Mouse (Mus musculus) liver, embryonic 14.5 days (tissue): ENCODE measurements at regions not wholly inside any gene's neighbourhood (a gene's known extent, or its start where the extent isn't known, plus 50 kb on each side); places are given as distances from the start of the nearest gene placed in this dataset.

Experiments
- ATAC-seq: fragments of 200-750 bp; cut with Nextera tagmentation; 2 replicates; pipeline ENCODE4 v1.8.0; 2017; ENCODE audit warnings: moderate number of reproducible peaks, mild to moderate bottlenecking, moderate library complexity; ENCODE audit not compliant: insufficient read depth
- DNase-seq, 3 experiments: peaks; one replicate each; pipeline ENCODE4 v3.0.0-alpha.2; 2012 to 2013; ENCODE audit warnings: low read depth in 3 of 3, low spot score in 3 of 3
- H3K27ac ChIP-seq: fragments of 300-500 bp; sonication (generic); 2 replicates; pipeline ENCODE4 v1.5.1; 2014; ENCODE audit warnings: moderate library complexity, mild to moderate bottlenecking, control low read depth, inconsistent platforms
- H3K27me3 ChIP-seq: fragments of 300-500 bp; sonication (generic); 2 replicates; pipeline ENCODE4 v1.6.1; 2014; ENCODE audit warnings: mild to moderate bottlenecking, low read length, moderate library complexity; ENCODE audit not compliant: control insufficient read depth, insufficient read depth
- H3K36me3 ChIP-seq: fragments of 300-500 bp; sonication (generic); replicated peaks from 2 replicates; pipeline ENCODE4 v1.6.1; 2014; ENCODE audit warnings: low read depth; ENCODE audit not compliant: control insufficient read depth, insufficient read depth
- H3K4me1 ChIP-seq, 2 experiments: fragments of 200-500 bp in 1 of 2; fragments of 300-500 bp in 1 of 2; sonication (generic) in 1 of 2; replicated peaks; 2 replicates each; pipeline ENCODE4 v1.6.1; 2012 to 2014; ENCODE audit warnings: antibody characterized with exemption in 1 of 2, inconsistent platforms in 1 of 2, low read length in 1 of 2; ENCODE audit not compliant: control insufficient read depth in 2 of 2, insufficient read depth in 2 of 2
- H3K4me2 ChIP-seq: fragments of 300-500 bp; sonication (generic); 2 replicates; pipeline ENCODE4 v1.6.1; 2014; ENCODE audit warnings: low read depth, mild to moderate bottlenecking, control low read depth, moderate library complexity
- H3K4me3 ChIP-seq, 2 experiments: fragments of 200-500 bp in 1 of 2; fragments of 300-500 bp in 1 of 2; sonication (generic) in 1 of 2; 2 replicates each; pipeline ENCODE4 v1.5.1; 2012 to 2014; ENCODE audit warnings: low read depth in 2 of 2, low read length in 2 of 2, mild to moderate bottlenecking in 2 of 2, control low read depth in 1 of 2, inconsistent platforms in 1 of 2, moderate library complexity in 1 of 2; ENCODE audit not compliant: insufficient read depth in 1 of 2
- H3K9ac ChIP-seq: fragments of 300-500 bp; sonication (generic); replicated peaks from 2 replicates; pipeline ENCODE4 v1.6.1; 2014; ENCODE audit warnings: mild to moderate bottlenecking, control low read depth, moderate library complexity
- H3K9me3 ChIP-seq: fragments of 300-500 bp; sonication (generic); 2 replicates; pipeline ENCODE4 v1.6.1; 2016; ENCODE audit warnings: low read length, mixed read lengths; ENCODE audit not compliant: control insufficient read depth
- CTCF ChIP-seq: IDR thresholded peaks from 2 replicates; pipeline ENCODE4 v1.5.1; 2016; ENCODE audit warnings: antibody characterized with exemption, low read depth, control low read depth
- EP300 ChIP-seq: IDR thresholded peaks from 2 replicates; pipeline ENCODE4 v1.6.1; 2016; ENCODE audit warnings: antibody characterized with exemption, low read depth
- WGBS: fragments of 180-500 bp; shearing (Covaris S2); extraction: QIAGEN DNeasy Blood & Tissue Kit; methylation state at CpG from one replicate; pipeline ENCODE4 v1.1.7; 2014; ENCODE audit not compliant: insufficient replicate concordance; 5-methylcytosine and 5-hydroxymethylcytosine counted together

DNA sequence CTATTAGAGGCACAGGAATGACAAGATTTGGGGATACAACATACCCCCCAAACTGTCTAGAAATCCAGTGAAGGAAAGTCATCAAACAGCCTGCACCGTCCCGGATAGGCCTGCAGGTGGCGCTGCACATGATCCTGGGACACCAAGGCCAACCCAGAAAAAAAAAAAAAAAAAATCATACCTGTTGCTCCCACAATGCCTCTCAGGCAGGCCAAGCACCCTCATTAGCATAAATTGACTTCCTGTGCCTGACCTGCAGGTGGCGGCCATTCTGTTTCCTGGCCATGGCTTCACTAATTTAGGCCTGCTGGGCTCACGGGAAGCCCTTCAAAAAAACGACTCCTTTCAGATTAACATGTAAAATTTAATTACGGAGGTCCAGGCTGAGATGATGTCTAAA is 184.8 kb upstream of the Sdk2 start:
- TF ChIP-seq EP300 (no peak), CTCF (peak; percentile 72)
- no peak overlapping the region for H3K27ac ChIP-seq
- H3K9ac ChIP-seq = no peak overlapping the region
- 67% methylated on average over 7 of the region's 7 CpGs for WGBS
- H3K27me3 ChIP-seq = no peaks in the 10 kb centered on the region
- DNase-seq (no peak), ATAC-seq (no peak)
- H3K4me2 ChIP-seq = no peak overlapping the region
- H3K36me3 ChIP-seq = no peaks in the 10 kb centered on the region
- no peak overlapping the region for H3K4me3 ChIP-seq
- no peaks in the 10 kb centered on the region for H3K9me3 ChIP-seq
- peaks cover 2 to 13% of the 10 kb centered on the region in 2 experiments; a peak in 2 of 4 replicates for H3K4me1 ChIP-seq

DNA sequence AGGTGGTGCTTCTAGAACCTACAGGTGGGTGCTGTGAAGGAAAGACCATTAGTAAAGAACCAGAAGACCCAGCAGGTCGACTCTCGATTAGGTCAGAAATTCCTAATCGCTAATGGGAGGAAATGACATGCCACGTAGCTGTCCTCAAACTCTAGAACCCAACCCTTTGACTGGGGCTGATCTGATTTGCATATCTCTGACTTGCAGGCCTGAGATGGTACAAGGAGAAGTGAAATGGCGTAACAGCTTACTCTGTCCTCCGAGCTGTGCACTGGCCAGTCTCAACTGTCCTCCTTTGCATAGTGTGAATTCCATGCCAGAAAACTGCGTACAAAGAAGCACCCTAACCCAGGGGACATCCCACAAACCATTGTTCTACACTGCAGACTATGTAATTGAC is 182.4 kb upstream of the Sdk2 start:
- peak; percentile 39; the same call in 1 of the 2 replicates for TF ChIP-seq EP300
- TF ChIP-seq CTCF = no peak
- Histone ChIP-seq H3K27ac (no peak overlapping the region), H3K27me3 (no peaks in the 10 kb centered on the region), H3K9ac (no peak overlapping the region), H3K4me3 (no peak overlapping the region), H3K9me3 (no peaks in the 10 kb centered on the region), H3K4me2 (no peak overlapping the region; the same call in 1 of the 2 replicates), H3K4me1 (peaks cover 2 to 13% of the 10 kb centered on the region in 2 experiments; a peak in 2 of 4 replicates), H3K36me3 (no peaks in the 10 kb centered on the region)
- peak in 2 of 3 experiments; percentile 16 to 18 for DNase-seq
- peak; percentile 63; the same call in 1 of the 2 replicates for ATAC-seq
- 19% methylated on average over 7 of the region's 7 CpGs for WGBS

DNA sequence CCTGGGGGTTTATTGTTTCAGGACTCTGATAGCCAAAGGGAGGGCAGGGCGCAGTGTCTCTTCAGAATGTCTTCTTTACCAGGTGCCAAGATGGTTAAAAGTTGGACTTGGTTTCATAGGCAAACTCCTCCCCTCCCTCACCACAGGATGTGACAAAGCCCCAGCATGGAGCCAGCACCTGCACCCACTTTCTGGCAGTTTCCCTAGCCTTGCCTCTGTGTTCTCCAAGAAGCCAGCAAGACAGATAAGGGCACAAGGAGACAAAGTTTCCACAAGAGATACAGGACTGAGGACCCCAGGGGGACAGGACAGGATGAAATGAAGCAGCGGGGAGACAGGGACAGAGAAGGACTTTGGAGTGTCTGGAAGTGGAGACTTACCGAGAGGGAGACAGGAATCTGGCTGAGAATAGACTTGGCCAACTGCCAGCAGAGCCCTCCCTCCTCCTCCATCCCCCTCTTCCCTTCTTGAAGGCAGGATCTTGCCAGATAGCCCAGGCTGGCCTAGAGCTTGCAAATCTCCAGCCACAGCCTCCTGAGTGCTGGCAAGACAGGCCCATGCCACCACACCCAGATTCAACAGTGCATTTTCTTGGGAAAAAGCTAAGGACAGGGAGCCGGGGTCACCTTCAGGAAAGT is 181.5 kb upstream of the Sdk2 start:
- TF ChIP-seq CTCF (no peak), EP300 (no peak)
- ATAC-seq = no peak
- WGBS = 57% methylated on average over 4 of the region's 4 CpGs

GRCm38 (mm10) chr11:114239311-114239803 is 172.5 kb upstream of the Sdk2 start:
- Histone ChIP-seq H3K4me2 (no peak overlapping the region), H3K36me3 (no peaks in the 10 kb centered on the region), H3K9me3 (no peaks in the 10 kb centered on the region), H3K9ac (no peak overlapping the region), H3K27ac (no peak overlapping the region), H3K27me3 (no peaks in the 10 kb centered on the region), H3K4me3 (no peak overlapping the region), H3K4me1 (no peaks in the 10 kb centered on the region)
- DNase-seq = no peak
- no peak for TF ChIP-seq EP300
- no peak for TF ChIP-seq CTCF
- WGBS = 51% methylated on average over 8 of the region's 8 CpGs
- no peak for ATAC-seq

More for the DNA sequence above, 181.5 kb upstream of the Sdk2 start:
- DNase-seq = no peak
- H3K4me3 ChIP-seq = no peak overlapping the region
- no peak overlapping the region for H3K4me2 ChIP-seq
- H3K9me3 ChIP-seq = no peaks in the 10 kb centered on the region
- no peak overlapping the region for H3K9ac ChIP-seq
- H3K36me3 ChIP-seq = no peaks in the 10 kb centered on the region
- no peaks in the 10 kb centered on the region for H3K27me3 ChIP-seq
- H3K27ac ChIP-seq = no peak overlapping the region
- H3K4me1 ChIP-seq = peaks cover 2 to 13% of the 10 kb centered on the region in 2 experiments; a peak in 2 of 4 replicates

DNA sequence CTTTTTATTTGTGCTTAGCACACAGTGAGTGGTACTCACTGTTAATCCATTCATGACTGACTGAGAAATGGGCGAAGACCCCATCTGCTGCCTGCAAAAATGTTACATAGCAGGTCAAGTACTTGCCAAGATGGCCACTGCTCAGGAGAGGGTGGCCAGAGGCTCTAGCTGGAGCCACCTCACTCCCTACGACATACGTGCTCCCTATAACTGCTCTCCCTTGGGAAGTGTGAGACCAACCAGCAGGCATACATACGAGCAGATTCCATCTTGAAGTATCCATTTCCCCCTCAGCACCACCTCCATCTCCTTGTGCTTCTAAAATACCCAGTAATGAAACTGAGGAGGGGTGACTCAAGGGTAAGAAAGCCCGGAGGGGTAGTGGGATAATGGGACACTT is 172.0 kb upstream of the Sdk2 start:
- no peak overlapping the region for H3K27ac ChIP-seq
- TF ChIP-seq EP300 (no peak), CTCF (no peak)
- ATAC-seq (no peak), DNase-seq (no peak)
- H3K9me3 ChIP-seq = no peaks in the 10 kb centered on the region
- 56% methylated on average over 5 of the region's 5 CpGs for WGBS
- H3K36me3 ChIP-seq = no peaks in the 10 kb centered on the region
- no peaks in the 10 kb centered on the region for H3K4me1 ChIP-seq
- no peak overlapping the region for H3K4me3 ChIP-seq
- H3K27me3 ChIP-seq = no peaks in the 10 kb centered on the region
- H3K9ac ChIP-seq = no peak overlapping the region
- H3K4me2 ChIP-seq = no peak overlapping the region
